Mouse (Mus musculus) limb, embryonic 10.5 days (tissue): ENCODE measurements around the gene Pde4d. TPM values are rescaled to one million over a fixed set of nuclear protein-coding genes. Genes with fewer than 3 reads are reported as not detected.

Experiments
- microRNA counts: library from miRNA; unstranded; fragments of <30 nt; microRNA quantifications from one replicate; lab custom pipeline; 2017
- microRNA-seq: library from miRNA; unstranded; fragments of <30 nt; microRNA quantifications from one replicate; pipeline ENCODE4, GENCODE M21; 2017
- polyA plus RNA-seq: library from polyadenylated mRNA; unstranded; fragments of >200 nt; fragmentation: Nextera tagmentation; extraction: Ambion mirVana; gene quantifications from 2 replicates; pipeline ENCODE4 v1.2.1, GENCODE M21; 2016

Pde4d gene
- polyA plus RNA-seq, 1 experiment from 2014 or later, result 24.3 TPM

MicroRNA genes within 50 kb of the gene (microRNA counts, 519-probe panel; counts per million panel counts)
- 684 counts per million, percentile 72 among the panel's probes with 10 or more counts for microRNA mmu-miR-1904 (lab: Ali Mortazavi, UCI)
- 684 counts per million, percentile 72 among the panel's probes with 10 or more counts for microRNA mmu-miR-582-3p (lab: Ali Mortazavi, UCI)
- 684 counts per million, percentile 72 among the panel's probes with 10 or more counts for microRNA mmu-miR-582-5p (lab: Ali Mortazavi, UCI)

Small RNAs within 50 kb of the gene (microRNA-seq; reads per million reads assigned to microRNA genes)
- not detected for gene Mir1904
- 39.9 reads per million, percentile 38 among the genes with 10 or more reads in this experiment for gene Mir582

Other genes starting within 250 kb of the Pde4d start
- 0.90 and 0.95 TPM in 2 replicates for gene Elovl7, start 235.5 kb upstream of the Pde4d start, polyA plus RNA-seq
- 20.9 and 22.0 TPM in 2 replicates for gene Depdc1b, start 133.6 kb upstream of the Pde4d start, polyA plus RNA-seq